Mouse (Mus musculus) midbrain, postnatal 0 days (tissue): Measurements from ENCODE around the gene Gm42742. TPM values are rescaled to one million over a fixed set of nuclear protein-coding genes. Genes with fewer than 3 reads are reported as not detected.
A peak's percentile ranks its signal among the peaks of the same experiment; 100 is the strongest.

ENCODE experiments used
- ATAC-seq: fragments of 200-750 bp; cut with Nextera tagmentation; 2 replicates; pipeline ENCODE4 v1.8.0; 2017; ENCODE audit warnings: moderate number of reproducible peaks, mild to moderate bottlenecking, moderate TSS enrichment, moderate library complexity; ENCODE audit not compliant: low FRiP score
- DNase-seq: peaks from one replicate; pipeline ENCODE4 v3.0.0-alpha.2; 2015; ENCODE audit warnings: low spot score
- H3K27ac ChIP-seq: fragments of 300-500 bp; sonication (generic); 2 replicates; pipeline ENCODE4 v1.5.1; 2014; ENCODE audit warnings: low read depth, mild to moderate bottlenecking, low read length, mixed read lengths
- H3K27me3 ChIP-seq: fragments of 300-500 bp; sonication (generic); 2 replicates; pipeline ENCODE4 v1.6.1; 2014; ENCODE audit warnings: low read length, control low read depth, mixed read lengths; ENCODE audit not compliant: insufficient read depth
- H3K36me3 ChIP-seq: fragments of 300-500 bp; sonication (generic); 2 replicates; pipeline ENCODE4 v1.6.1; 2014; ENCODE audit warnings: low read length, control low read depth, mixed read lengths; ENCODE audit not compliant: insufficient read depth
- H3K4me1 ChIP-seq: fragments of 300-500 bp; sonication (generic); 2 replicates; pipeline ENCODE4 v1.6.1; 2014; ENCODE audit warnings: mild to moderate bottlenecking, control low read depth, antibody characterized with exemption, low read length, mixed read lengths; ENCODE audit not compliant: insufficient read depth
- H3K4me2 ChIP-seq: fragments of 300-500 bp; sonication (generic); 2 replicates; pipeline ENCODE4 v1.6.1; 2014; ENCODE audit warnings: low read depth, mild to moderate bottlenecking, low read length, mixed read lengths; ENCODE audit not compliant: poor library complexity, severe bottlenecking
- H3K4me3 ChIP-seq: fragments of 300-500 bp; sonication (generic); 2 replicates; pipeline ENCODE4 v1.5.1; 2014; ENCODE audit warnings: low read depth, mild to moderate bottlenecking, low read length, moderate library complexity
- H3K9ac ChIP-seq: fragments of 300-500 bp; sonication (generic); replicated peaks from 2 replicates; pipeline ENCODE4 v1.6.1; 2014; ENCODE audit warnings: mild to moderate bottlenecking, low read length, moderate library complexity, mixed read lengths; ENCODE audit not compliant: poor library complexity, severe bottlenecking
- H3K9me3 ChIP-seq: fragments of 300-500 bp; sonication (generic); 2 replicates; pipeline ENCODE4 v1.6.1; 2016; ENCODE audit warnings: low read length, control low read depth
- CTCF ChIP-seq: IDR thresholded peaks from 2 replicates; pipeline ENCODE4 v1.5.1; 2016; ENCODE audit warnings: antibody characterized with exemption, mild to moderate bottlenecking
- WGBS: fragments of 180-500 bp; shearing (Covaris S2); extraction: QIAGEN DNeasy Blood & Tissue Kit; methylation state at CpG from one replicate; pipeline ENCODE4 v1.1.7; 2014; 5-methylcytosine and 5-hydroxymethylcytosine counted together
- polyA plus RNA-seq: library from polyadenylated mRNA; unstranded; fragments of >200 nt; fragmentation: Nextera tagmentation; extraction: Ambion mirVana; gene quantifications from 2 replicates; pipeline ENCODE4 v1.2.1, GENCODE M21; 2015
- total RNA-seq: library from RNA; depleted of rRNA; stranded (reverse); fragments of >200 nt; gene quantifications from 2 replicates; pipeline ENCODE4 v1.2.3, GENCODE M21; 2014

Gene Gm42742
- total and polyA plus RNA-seq, 2 experiments from 2014 or later: 45.3 to 55.5 TPM

DNA sequence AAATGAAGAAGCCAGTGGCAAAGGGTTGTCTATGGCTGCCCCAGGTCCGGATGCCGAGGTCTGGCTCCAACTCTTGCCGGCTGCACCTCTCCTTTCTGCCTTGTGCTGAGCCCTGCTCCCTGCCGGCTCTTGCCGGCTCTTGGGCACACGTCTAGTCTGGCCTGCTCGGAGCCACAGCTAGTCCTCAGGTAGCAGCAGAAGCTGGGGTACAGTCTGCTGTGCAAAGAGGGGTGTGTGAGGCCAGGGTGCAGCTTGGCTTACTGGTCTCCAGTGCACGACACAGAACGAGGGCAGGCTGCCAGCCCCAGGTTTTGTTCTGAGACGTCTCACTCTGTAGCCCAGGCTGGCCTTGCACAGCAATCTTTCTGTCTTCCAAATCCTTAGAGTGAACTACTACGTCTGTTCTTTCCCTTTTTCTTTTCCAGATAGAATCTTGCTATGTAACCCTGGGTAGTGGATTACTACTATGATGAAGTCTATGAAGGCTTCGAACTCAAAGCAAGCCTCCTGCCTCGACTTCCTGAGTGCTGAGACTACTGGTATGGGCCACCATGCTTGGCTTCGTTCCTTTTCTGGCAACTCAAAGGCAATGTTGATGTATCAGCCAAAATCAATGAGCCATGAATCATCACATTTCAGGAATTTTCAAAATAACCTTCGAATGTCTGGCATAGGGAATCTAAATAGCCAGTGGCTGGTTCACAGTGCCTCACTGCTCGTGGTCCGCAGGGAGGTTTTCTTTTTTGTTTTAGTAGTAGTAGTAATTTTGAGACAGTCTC is 11.4 kb downstream of the Gm42742 start:
- Histone ChIP-seq H3K36me3 (0 out of 2 replicates have a peak, but pooled peaks cover 6% of the 10 kb centered on the region), H3K4me3 (no peak overlapping the region), H3K4me2 (no peak overlapping the region), H3K27ac (no peak overlapping the region), H3K9ac (no peak overlapping the region), H3K4me1 (no peaks in the 10 kb centered on the region), H3K9me3 (no peaks in the 10 kb centered on the region), H3K27me3 (no peaks in the 10 kb centered on the region)
- TF ChIP-seq CTCF: no peak
- 86% methylated on average over 17 of the region's 17 CpGs for WGBS
- DNase-seq (no peak), ATAC-seq (no peak)

DNA sequence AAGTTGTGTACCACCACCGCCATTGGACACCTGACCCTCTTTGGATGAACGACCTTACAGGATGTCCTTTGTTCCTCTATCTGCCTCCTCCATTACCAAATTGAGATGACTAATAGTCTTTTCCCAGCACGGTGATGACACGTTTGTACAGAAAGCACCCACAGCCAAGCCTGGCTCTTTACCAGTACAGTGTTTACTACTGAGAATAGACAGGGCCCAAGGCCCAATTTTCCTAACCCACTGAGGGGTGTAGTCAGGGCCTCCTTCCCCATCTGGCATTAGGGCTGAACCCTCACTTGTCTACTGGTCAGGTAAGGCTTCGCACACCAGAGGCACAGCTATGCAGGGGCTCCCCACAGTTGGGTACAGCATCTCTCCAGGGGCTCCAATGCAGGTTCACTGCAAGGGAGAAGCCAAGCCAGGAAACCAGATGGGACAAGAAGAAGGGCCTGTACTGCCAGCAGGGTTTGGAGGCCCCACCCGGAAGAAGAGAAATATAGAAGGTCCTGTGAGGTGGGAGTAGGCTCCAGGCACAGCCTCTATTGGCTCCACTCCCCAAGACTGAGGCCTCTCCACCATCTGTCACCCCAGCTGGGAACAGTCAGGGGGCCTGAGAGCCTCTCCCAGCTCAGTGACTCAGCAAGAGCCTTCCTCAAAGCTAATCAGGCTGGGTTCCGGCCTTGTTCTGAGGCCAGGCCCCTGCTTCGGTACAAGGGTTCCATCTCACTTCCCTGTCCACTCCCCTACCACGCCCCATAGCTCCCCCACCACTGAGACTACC is 12.5 kb downstream of the Gm42742 start:
- Histone ChIP-seq H3K4me2 (no peak overlapping the region), H3K27me3 (no peaks in the 10 kb centered on the region), H3K9ac (0 out of 2 replicates have a peak overlapping the region, but pooled peaks have one; percentile 8), H3K27ac (peak overlapping the region; percentile 51; the same call in 1 of the 2 replicates), H3K9me3 (no peaks in the 10 kb centered on the region), H3K36me3 (no peaks in the 10 kb centered on the region), H3K4me1 (no peaks in the 10 kb centered on the region), H3K4me3 (no peak overlapping the region)
- no peak for TF ChIP-seq CTCF
- peak; percentile 56 for ATAC-seq
- WGBS: 66% methylated on average over 9 of the region's 9 CpGs
- DNase-seq: peak; percentile 71

DNA sequence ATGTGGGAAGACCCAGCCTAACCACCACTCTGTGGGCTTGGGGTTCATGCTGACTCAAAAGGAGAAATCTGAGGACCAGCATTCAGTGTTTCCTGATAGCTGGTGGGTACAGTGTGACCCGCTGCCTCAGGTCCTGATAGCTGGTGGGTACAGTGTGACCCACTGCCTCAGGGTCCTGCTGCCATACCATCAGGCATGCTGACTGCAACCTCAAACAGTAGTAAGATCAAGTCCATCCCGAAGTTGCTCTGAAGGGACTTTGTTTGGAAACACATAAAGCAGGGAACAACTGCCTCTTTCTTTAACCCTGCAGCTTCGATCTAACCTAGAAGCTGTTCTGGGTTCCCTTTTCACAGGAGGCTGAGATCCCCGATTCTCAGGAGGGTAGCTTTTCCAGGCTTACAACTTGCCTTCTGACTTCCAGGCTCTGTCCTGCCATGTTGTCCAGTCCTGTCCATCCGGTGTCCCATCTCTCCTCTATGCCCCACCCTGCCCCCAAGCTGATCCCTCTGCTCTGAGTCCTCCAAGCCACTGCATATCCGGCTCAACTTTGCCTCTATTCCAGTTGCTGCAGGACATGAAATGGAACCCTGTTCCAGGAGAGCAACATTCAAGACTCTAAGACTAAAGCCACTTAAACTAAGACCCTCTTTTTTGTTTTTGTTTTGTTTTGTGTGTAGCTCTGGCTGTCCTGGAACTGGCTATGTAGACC is 13.4 kb downstream of the Gm42742 start:
- DNase-seq (no peak), ATAC-seq (no peak)
- Histone ChIP-seq H3K4me1 (no peaks in the 10 kb centered on the region), H3K27me3 (no peaks in the 10 kb centered on the region), H3K9me3 (no peaks in the 10 kb centered on the region), H3K9ac (no peak overlapping the region), H3K36me3 (no peaks in the 10 kb centered on the region), H3K4me2 (no peak overlapping the region), H3K4me3 (no peak overlapping the region), H3K27ac (no peak overlapping the region)
- no peak for TF ChIP-seq CTCF
- WGBS: 83% methylated on average over 6 of the region's 6 CpGs

DNA sequence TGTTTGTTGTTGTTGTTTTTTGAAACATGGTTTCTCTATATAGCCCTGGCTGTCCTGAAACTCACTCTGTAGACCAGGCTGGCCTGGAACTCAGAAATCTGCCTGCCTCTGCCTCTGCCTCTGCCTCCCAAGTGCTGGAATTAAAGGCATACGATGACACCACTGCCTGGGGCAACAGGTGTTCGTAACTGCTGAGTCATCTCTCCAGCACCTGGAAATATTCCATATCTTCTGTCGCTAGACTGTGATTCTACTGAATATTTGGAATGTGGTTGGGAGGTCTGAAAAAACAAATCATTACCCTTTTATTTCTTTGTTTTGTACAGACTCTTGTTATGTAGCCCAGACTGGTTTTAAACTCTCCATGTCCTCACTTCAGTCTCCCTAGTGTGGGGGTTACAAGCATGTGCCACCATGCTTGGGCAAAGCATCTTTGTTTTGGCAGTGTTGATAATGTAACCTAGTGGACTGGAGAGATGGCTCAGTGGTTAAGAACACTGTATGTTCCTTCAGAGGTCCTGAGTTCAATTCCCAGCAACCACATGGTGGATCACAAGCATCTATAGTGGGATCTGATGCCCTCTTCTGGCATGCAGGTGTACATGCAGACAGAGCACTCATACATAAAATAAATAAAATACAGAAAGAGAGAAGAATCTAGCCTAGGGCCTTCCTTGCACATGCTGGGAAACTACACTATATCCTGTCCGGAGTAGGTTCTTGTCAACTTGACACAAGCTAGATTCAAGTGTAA is 16.6 kb downstream of the Gm42742 start:
- H3K9ac ChIP-seq: no peak overlapping the region
- H3K4me3 ChIP-seq: no peak overlapping the region
- no peaks in the 10 kb centered on the region for H3K36me3 ChIP-seq
- no peak overlapping the region for H3K27ac ChIP-seq
- DNase-seq (no peak), ATAC-seq (no peak)
- TF ChIP-seq CTCF: peak; percentile 39; the same call in 1 of the 2 replicates
- no peaks in the 10 kb centered on the region for H3K4me1 ChIP-seq
- H3K27me3 ChIP-seq: no peaks in the 10 kb centered on the region
- 87% methylated on average over 4 of the region's 4 CpGs for WGBS
- H3K4me2 ChIP-seq: no peak overlapping the region
- no peaks in the 10 kb centered on the region for H3K9me3 ChIP-seq

DNA sequence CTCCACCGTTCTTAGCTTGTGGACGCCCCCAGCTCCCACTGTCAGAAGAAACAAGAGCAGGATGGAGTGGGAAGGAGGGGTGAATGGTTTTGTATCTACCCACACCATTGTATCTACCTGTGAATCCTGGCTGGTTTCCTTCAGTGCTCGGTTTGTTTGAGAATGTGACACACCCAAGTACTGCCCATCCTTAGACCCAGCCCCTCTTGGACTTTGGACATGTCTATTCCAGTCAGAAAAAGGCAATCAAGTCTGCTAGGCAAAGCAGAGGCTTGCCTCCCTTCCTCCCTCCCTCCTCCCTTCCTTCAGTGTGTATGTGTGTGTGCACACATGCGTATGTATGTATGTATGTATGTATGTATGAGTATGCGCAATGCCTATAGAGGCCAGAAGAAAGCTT is 17.3 kb downstream of the Gm42742 start:
- DNase-seq: no peak
- no peak overlapping the region for H3K27ac ChIP-seq
- H3K9me3 ChIP-seq: no peaks in the 10 kb centered on the region
- no peak for TF ChIP-seq CTCF
- H3K9ac ChIP-seq: no peak overlapping the region
- no peak overlapping the region for H3K4me2 ChIP-seq
- no peaks in the 10 kb centered on the region for H3K4me1 ChIP-seq
- H3K36me3 ChIP-seq: no peaks in the 10 kb centered on the region
- no peak for ATAC-seq
- 90% methylated on average over 5 of the region's 5 CpGs for WGBS
- H3K27me3 ChIP-seq: no peaks in the 10 kb centered on the region
- no peak overlapping the region for H3K4me3 ChIP-seq
